Mouse (Mus musculus): ENCODE measurements at regions not wholly inside any gene's neighbourhood (a gene's known extent, or its start where the extent isn't known, plus 50 kb on each side); places are given as distances from the start of the nearest gene placed in this dataset.

DNA sequence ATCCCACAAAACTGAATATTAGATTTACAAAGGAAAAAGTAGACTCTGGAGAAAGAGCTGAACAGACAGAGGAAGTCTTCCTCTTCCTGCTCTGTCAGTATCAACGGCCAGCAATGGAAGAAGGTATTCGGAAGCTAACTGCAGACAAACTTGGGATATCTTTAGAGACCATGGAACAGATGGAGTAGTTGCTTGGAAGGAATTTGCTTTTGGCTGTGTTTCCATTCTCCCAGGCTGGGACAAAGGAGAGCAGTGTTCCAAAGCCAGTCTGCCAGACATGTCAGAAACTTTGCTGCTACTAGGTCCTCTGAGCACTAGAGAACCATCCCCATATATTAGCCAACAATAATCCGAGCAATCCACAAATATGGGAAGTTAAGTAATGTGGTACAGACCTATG, 132.5 kb upstream of the Usp38 start:
- H3K4me3 ChIP-seq (ENCODE audit: low read depth, low read length): no peak overlapping the region
- no peak for TF ChIP-seq EP300 (IDR thresholded peaks at IDR 0.05; ENCODE audit: low read depth)
- no peak for TF ChIP-seq CTCF (IDR thresholded peaks at IDR 0.05; ENCODE audit: low read depth)
- H3K4me1 ChIP-seq (ENCODE audit: control insufficient read depth, insufficient read depth): no peaks in the 10 kb centered on the region
- ATAC-seq (ENCODE audit: insufficient read depth, low read depth): no peak
- 48% methylated on average over 3 of the region's 3 CpGs for WGBS
- H3K4me2 ChIP-seq (ENCODE audit: low read depth, low read length): no peak overlapping the region
- no peaks in the 10 kb centered on the region for H3K27me3 ChIP-seq (ENCODE audit: control insufficient read depth, insufficient read depth, low read length)
- H3K27ac ChIP-seq (ENCODE audit: low read depth): no peak overlapping the region
- H3K9me3 ChIP-seq (replicated peaks; ENCODE audit: control insufficient read depth, low read length): no peaks in the 10 kb centered on the region
- no peaks in the 10 kb centered on the region for H3K36me3 ChIP-seq (replicated peaks; ENCODE audit: control insufficient read depth, insufficient read depth, low read length)
- DNase-seq (ENCODE audit: low spot score): peak; percentile 9
- no peak overlapping the region for H3K9ac ChIP-seq (replicated peaks; ENCODE audit: low read depth, low read length)

DNA sequence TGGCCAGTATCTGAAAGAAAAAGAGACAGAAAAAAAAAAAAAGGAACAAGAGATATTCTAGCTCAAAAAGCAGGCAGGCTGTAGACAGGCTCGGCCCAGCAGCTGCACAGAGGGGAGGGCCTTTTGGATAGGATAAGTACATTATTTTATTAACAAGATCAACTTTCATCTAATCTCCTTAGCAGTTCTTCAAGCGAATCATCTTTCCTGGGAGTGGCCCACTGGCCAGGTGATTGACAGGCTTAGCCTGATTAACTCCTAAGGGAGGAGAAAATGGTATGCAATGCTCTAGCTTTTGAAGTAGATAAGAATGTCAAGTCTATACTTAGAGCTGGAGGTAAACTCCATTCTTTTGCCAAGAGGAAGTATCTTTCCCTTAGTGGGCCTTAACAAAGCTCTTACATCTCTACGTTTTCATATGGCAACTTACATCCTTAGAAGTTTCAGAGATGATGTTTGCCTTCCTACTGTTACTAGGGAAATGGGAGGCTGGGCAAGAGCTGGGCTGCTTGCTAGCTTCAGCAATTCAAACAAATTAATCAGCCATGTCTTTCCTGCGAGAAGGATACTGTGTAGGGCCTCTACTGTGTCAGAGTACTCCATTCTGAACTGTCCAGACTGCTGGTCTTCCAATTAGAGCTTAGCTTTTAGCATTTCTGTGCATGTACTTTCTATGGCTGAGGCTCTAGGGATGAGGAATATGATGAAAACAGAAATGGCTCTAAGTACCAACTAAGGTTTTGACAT, 92.2 kb upstream of the Usp38 start:
- DNase-seq (ENCODE audit: low spot score): no peak
- Histone ChIP-seq H3K36me3 (replicated peaks; ENCODE audit: control insufficient read depth, insufficient read depth, low read length) (no peaks in the 10 kb centered on the region), H3K4me2 (ENCODE audit: low read depth, low read length) (no peak overlapping the region), H3K4me3 (ENCODE audit: low read depth, low read length) (no peak overlapping the region), H3K4me1 (ENCODE audit: control insufficient read depth, insufficient read depth) (no peaks in the 10 kb centered on the region; the same call in 1 of the 2 replicates), H3K27ac (ENCODE audit: low read depth) (no peak overlapping the region), H3K9me3 (replicated peaks; ENCODE audit: control insufficient read depth, low read length) (no peaks in the 10 kb centered on the region), H3K9ac (replicated peaks; ENCODE audit: low read depth, low read length) (no peak overlapping the region), H3K27me3 (ENCODE audit: control insufficient read depth, insufficient read depth, low read length) (no peaks in the 10 kb centered on the region)
- 28% methylated on average over 4 of the region's 4 CpGs for WGBS
- TF ChIP-seq CTCF (IDR thresholded peaks at IDR 0.05; ENCODE audit: low read depth) (no peak), EP300 (IDR thresholded peaks at IDR 0.05; ENCODE audit: low read depth) (no peak)
- ATAC-seq (ENCODE audit: insufficient read depth, low read depth): no peak

DNA sequence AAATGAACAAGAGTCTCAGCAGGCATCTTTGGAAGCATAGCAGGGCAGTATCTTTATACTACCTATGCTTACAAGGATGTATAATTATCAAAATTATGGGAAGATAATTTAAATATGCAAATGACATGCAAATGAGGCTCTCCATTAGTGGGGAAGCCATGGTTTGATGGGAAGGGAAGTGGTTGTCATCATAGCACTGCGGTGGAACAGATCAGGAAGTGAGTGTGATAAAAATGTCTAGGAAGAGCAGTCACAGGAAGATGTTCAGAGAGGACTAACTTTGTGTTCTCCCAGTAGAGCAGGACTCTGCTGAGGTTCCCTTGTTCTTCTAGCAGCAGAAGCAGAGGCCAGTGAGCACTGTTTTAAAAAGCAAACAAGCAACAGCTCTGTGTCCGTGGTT, 84.2 kb upstream of the Usp38 start:
- H3K4me2 ChIP-seq (ENCODE audit: low read depth, low read length): no peak overlapping the region
- DNase-seq (ENCODE audit: low spot score) (no peak), ATAC-seq (ENCODE audit: insufficient read depth, low read depth) (no peak)
- 44% methylated on average over 2 of the region's 2 CpGs for WGBS
- no peaks in the 10 kb centered on the region for H3K9me3 ChIP-seq (replicated peaks; ENCODE audit: control insufficient read depth, low read length)
- H3K4me1 ChIP-seq (ENCODE audit: control insufficient read depth, insufficient read depth): no peaks in the 10 kb centered on the region
- no peak overlapping the region for H3K4me3 ChIP-seq (ENCODE audit: low read depth, low read length)
- no peaks in the 10 kb centered on the region for H3K36me3 ChIP-seq (replicated peaks; ENCODE audit: control insufficient read depth, insufficient read depth, low read length)
- H3K9ac ChIP-seq (replicated peaks; ENCODE audit: low read depth, low read length): no peak overlapping the region
- TF ChIP-seq EP300 (IDR thresholded peaks at IDR 0.05; ENCODE audit: low read depth) (no peak), CTCF (IDR thresholded peaks at IDR 0.05; ENCODE audit: low read depth) (no peak)
- no peak overlapping the region for H3K27ac ChIP-seq (ENCODE audit: low read depth)
- H3K27me3 ChIP-seq (ENCODE audit: control insufficient read depth, insufficient read depth, low read length): no peaks in the 10 kb centered on the region

GRCm38 (mm10) chr8:81097076-81097819, 82.5 kb upstream of the Usp38 start:
- ATAC-seq (ENCODE audit: insufficient read depth, low read depth) (no peak), DNase-seq (ENCODE audit: low spot score) (no peak)
- Histone ChIP-seq H3K4me2 (ENCODE audit: low read depth, low read length) (no peak overlapping the region), H3K9ac (replicated peaks; ENCODE audit: low read depth, low read length) (no peak overlapping the region), H3K27me3 (ENCODE audit: control insufficient read depth, insufficient read depth, low read length) (no peaks in the 10 kb centered on the region), H3K4me3 (ENCODE audit: low read depth, low read length) (no peak overlapping the region), H3K9me3 (replicated peaks; ENCODE audit: control insufficient read depth, low read length) (no peaks in the 10 kb centered on the region), H3K4me1 (ENCODE audit: control insufficient read depth, insufficient read depth) (no peaks in the 10 kb centered on the region), H3K27ac (ENCODE audit: low read depth) (no peak overlapping the region), H3K36me3 (replicated peaks; ENCODE audit: control insufficient read depth, insufficient read depth, low read length) (no peaks in the 10 kb centered on the region)
- TF ChIP-seq CTCF (IDR thresholded peaks at IDR 0.05; ENCODE audit: low read depth): no peak
- TF ChIP-seq EP300 (IDR thresholded peaks at IDR 0.05; ENCODE audit: low read depth): no peak
- 54% methylated on average over 9 of the region's 9 CpGs for WGBS

- H3K4me3 ChIP-seq (ENCODE audit: low read depth, low read length): no peak overlapping the region
- H3K27me3 ChIP-seq (ENCODE audit: control insufficient read depth, insufficient read depth, low read length): no peaks in the 10 kb centered on the region
- no peak for TF ChIP-seq CTCF (IDR thresholded peaks at IDR 0.05; ENCODE audit: low read depth)
- no peak for TF ChIP-seq EP300 (IDR thresholded peaks at IDR 0.05; ENCODE audit: low read depth)
- no peaks in the 10 kb centered on the region for H3K9me3 ChIP-seq (replicated peaks; ENCODE audit: control insufficient read depth, low read length)
- no peaks in the 10 kb centered on the region for H3K4me1 ChIP-seq (ENCODE audit: control insufficient read depth, insufficient read depth)
- no peak for ATAC-seq (ENCODE audit: insufficient read depth, low read depth)
- no peak overlapping the region for H3K27ac ChIP-seq (ENCODE audit: low read depth)
- H3K9ac ChIP-seq (replicated peaks; ENCODE audit: low read depth, low read length): no peak overlapping the region
- no peak for DNase-seq (ENCODE audit: low spot score)
- WGBS: 53% methylated on average over 2 of the region's 2 CpGs
- no peaks in the 10 kb centered on the region for H3K36me3 ChIP-seq (replicated peaks; ENCODE audit: control insufficient read depth, insufficient read depth, low read length)
- no peak overlapping the region for H3K4me2 ChIP-seq (ENCODE audit: low read depth, low read length)
Observed at GRCm38 (mm10) chr8:81095237-81095636, 80.5 kb upstream of the Usp38 start.

Data from heart, postnatal 0 days (tissue).